Mouse (Mus musculus): ENCODE data around the gene Fars2. TPM values are rescaled to one million over a fixed set of nuclear protein-coding genes. Genes with fewer than 3 reads are reported as not detected.
A peak's percentile ranks its signal among the peaks of the same experiment; 100 is the strongest.

Gene Fars2
- total and polyA plus RNA-seq, 2 experiments from 2014 or later, result 54.8 to 78.9 TPM

DNA sequence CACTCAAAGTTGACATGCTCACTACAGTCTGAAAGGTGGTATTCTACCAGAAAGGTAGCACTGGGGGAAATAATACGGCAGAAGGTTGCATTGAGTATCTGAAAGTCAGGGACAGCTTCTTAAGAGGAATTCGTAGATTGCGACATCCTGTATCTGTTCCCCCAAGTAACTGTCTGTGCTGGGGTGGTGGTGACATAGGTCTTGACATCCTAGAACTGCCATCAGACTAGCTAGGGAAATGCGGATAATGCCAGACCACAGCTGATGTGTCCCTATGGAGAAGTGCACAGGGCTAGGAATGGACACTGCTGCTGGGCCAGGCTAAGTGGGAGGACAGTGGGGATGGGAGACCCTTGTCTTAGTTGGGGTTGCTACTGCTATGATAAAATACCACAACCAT, 8.7 kb upstream of the Fars2 start:
- H3K27ac ChIP-seq (ENCODE audit: low read depth), result no peak overlapping the region
- TF ChIP-seq EP300 (IDR thresholded peaks at IDR 0.05; ENCODE audit: low read depth) (no peak), CTCF (IDR thresholded peaks at IDR 0.05; ENCODE audit: low read depth) (no peak)
- H3K4me2 ChIP-seq (ENCODE audit: low read depth, low read length), result no peak overlapping the region
- 96% methylated on average over 4 of the region's 4 CpGs for WGBS
- no peak overlapping the region for H3K4me3 ChIP-seq (ENCODE audit: low read depth, low read length)
- no peaks in the 10 kb centered on the region for H3K36me3 ChIP-seq (replicated peaks; ENCODE audit: control insufficient read depth, insufficient read depth, low read length)
- H3K27me3 ChIP-seq (ENCODE audit: control insufficient read depth, insufficient read depth, low read length), result no peaks in the 10 kb centered on the region
- ATAC-seq (ENCODE audit: insufficient read depth, low read depth) (no peak), DNase-seq (ENCODE audit: low spot score) (no peak)
- no peaks in the 10 kb centered on the region for H3K4me1 ChIP-seq (ENCODE audit: control insufficient read depth, insufficient read depth)
- H3K9ac ChIP-seq (replicated peaks; ENCODE audit: low read depth, low read length), result no peak overlapping the region
- no peaks in the 10 kb centered on the region for H3K9me3 ChIP-seq (replicated peaks; ENCODE audit: control insufficient read depth, low read length)

DNA sequence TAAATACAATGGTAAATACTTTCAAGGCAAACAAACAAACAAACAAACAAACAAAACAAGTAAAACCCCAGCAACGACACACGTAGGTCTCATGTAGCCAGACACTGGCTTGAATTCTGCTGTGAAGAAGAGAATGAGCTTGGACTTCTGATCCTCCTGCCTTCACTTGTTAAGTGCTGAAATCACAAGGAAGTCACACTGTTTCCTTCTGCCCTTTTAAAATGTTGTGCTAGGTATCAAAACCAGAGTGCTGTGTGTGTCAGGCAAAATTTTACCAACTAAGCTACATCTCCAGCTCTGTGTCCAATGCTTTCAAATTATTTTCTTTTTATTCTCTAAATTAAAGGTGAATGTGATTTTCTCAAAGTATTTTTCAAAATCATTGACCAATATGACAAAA, 5.9 kb upstream of the Fars2 start:
- no peak overlapping the region for H3K4me2 ChIP-seq (ENCODE audit: low read depth, low read length)
- ATAC-seq (ENCODE audit: insufficient read depth, low read depth) (no peak), DNase-seq (ENCODE audit: low spot score) (no peak)
- no peak for TF ChIP-seq CTCF (IDR thresholded peaks at IDR 0.05; ENCODE audit: low read depth)
- no peak for TF ChIP-seq EP300 (IDR thresholded peaks at IDR 0.05; ENCODE audit: low read depth)
- 0 out of 2 replicates have a peak, but pooled peaks cover 6% of the 10 kb centered on the region for H3K4me1 ChIP-seq (ENCODE audit: control insufficient read depth, insufficient read depth)
- H3K4me3 ChIP-seq (ENCODE audit: low read depth, low read length), result no peak overlapping the region
- H3K36me3 ChIP-seq (replicated peaks; ENCODE audit: control insufficient read depth, insufficient read depth, low read length), result no peaks in the 10 kb centered on the region
- H3K9me3 ChIP-seq (replicated peaks; ENCODE audit: control insufficient read depth, low read length), result no peaks in the 10 kb centered on the region
- H3K27ac ChIP-seq (ENCODE audit: low read depth), result no peak overlapping the region
- 93% methylated on average over 2 of the region's 2 CpGs for WGBS
- no peak overlapping the region for H3K9ac ChIP-seq (replicated peaks; ENCODE audit: low read depth, low read length)
- H3K27me3 ChIP-seq (ENCODE audit: control insufficient read depth, insufficient read depth, low read length), result no peaks in the 10 kb centered on the region

DNA sequence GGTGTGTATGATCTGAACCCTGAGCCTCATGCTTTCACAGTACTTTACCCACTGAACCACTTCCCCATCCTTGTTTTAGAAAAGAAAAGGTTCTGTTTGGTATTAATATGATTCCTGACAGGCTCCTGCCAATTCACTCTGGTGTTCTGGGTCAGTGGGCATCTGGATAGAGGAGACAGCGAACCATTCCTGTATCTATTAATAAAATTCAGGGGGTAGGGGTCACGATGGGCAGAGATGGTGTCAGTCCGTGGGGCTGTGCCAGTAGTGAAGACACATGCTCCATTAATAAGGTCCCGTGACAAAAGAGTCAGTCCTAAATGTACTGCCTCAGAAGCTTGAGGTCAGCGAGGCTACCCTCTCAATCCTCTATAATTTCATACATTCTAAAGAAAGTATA, 4.0 kb upstream of the Fars2 start:
- Histone ChIP-seq H3K4me2 (ENCODE audit: low read depth, low read length) (no peak overlapping the region), H3K36me3 (replicated peaks; ENCODE audit: control insufficient read depth, insufficient read depth, low read length) (no peaks in the 10 kb centered on the region), H3K9ac (replicated peaks; ENCODE audit: low read depth, low read length) (no peak overlapping the region), H3K27ac (ENCODE audit: low read depth) (no peak overlapping the region), H3K9me3 (replicated peaks; ENCODE audit: control insufficient read depth, low read length) (no peaks in the 10 kb centered on the region), H3K27me3 (ENCODE audit: control insufficient read depth, insufficient read depth, low read length) (no peaks in the 10 kb centered on the region), H3K4me1 (ENCODE audit: control insufficient read depth, insufficient read depth) (0 out of 2 replicates have a peak, but pooled peaks cover 6% of the 10 kb centered on the region), H3K4me3 (ENCODE audit: low read depth, low read length) (no peak overlapping the region)
- TF ChIP-seq CTCF (IDR thresholded peaks at IDR 0.05; ENCODE audit: low read depth) (no peak), EP300 (IDR thresholded peaks at IDR 0.05; ENCODE audit: low read depth) (no peak)
- DNase-seq (ENCODE audit: low spot score) (no peak), ATAC-seq (ENCODE audit: insufficient read depth, low read depth) (no peak)
- WGBS, result 86% methylated on average over 5 of the region's 5 CpGs

DNA sequence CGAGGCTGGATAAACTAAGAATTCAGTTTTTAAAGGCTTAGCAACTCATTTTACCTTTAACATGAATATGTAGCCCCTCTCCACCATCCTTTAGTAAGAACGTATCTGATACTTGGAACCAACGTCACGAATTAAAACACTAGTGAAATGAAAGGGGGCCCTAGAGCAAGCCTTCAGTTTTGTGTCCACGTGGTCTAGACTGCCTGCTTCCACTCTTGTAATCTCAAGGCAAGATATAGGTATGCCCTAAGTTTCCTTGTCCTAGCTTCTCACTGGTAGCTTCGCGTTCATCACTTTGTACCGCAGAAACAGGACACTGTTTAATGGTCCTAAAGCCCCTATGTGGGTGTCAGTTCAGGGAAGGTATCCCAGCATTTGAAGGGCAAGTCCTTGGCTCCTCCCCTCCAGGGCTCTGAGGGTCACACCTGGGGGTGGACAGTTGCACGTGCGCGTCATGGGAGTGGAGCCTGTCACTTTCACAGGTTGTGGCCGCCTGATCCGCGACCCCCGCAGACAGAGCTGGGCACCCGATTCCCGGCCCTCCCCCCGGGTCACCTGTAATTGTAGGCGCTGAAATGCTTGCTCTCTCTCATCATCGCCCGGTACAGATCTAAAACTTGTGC, 581 bp upstream of the Fars2 start:
- Histone ChIP-seq H3K4me2 (ENCODE audit: low read depth, low read length) (peak overlapping the region; percentile 87), H3K9me3 (replicated peaks; ENCODE audit: control insufficient read depth, low read length) (no peaks in the 10 kb centered on the region), H3K27me3 (ENCODE audit: control insufficient read depth, insufficient read depth, low read length) (no peaks in the 10 kb centered on the region), H3K27ac (ENCODE audit: low read depth) (peak overlapping the region; percentile 99), H3K9ac (replicated peaks; ENCODE audit: low read depth, low read length) (peak overlapping the region; percentile 81), H3K4me1 (ENCODE audit: control insufficient read depth, insufficient read depth) (0 out of 2 replicates have a peak, but pooled peaks cover 12% of the 10 kb centered on the region), H3K36me3 (replicated peaks; ENCODE audit: control insufficient read depth, insufficient read depth, low read length) (no peaks in the 10 kb centered on the region), H3K4me3 (ENCODE audit: low read depth, low read length) (peak overlapping the region; percentile 90)
- ATAC-seq (ENCODE audit: insufficient read depth, low read depth), result no peak; the same call in 1 of the 2 replicates
- WGBS, result 5% methylated on average over 21 of the region's 21 CpGs
- DNase-seq (ENCODE audit: low spot score), result peak; percentile 33
- no peak for TF ChIP-seq EP300 (IDR thresholded peaks at IDR 0.05; ENCODE audit: low read depth)
- no peak for TF ChIP-seq CTCF (IDR thresholded peaks at IDR 0.05; ENCODE audit: low read depth)

- 0 out of 2 replicates have a peak, but pooled peaks cover 12% of the 10 kb centered on the region for H3K4me1 ChIP-seq (ENCODE audit: control insufficient read depth, insufficient read depth)
- H3K27ac ChIP-seq (ENCODE audit: low read depth), result no peak overlapping the region
- H3K9me3 ChIP-seq (replicated peaks; ENCODE audit: control insufficient read depth, low read length), result no peaks in the 10 kb centered on the region
- no peaks in the 10 kb centered on the region for H3K27me3 ChIP-seq (ENCODE audit: control insufficient read depth, insufficient read depth, low read length)
- no peak overlapping the region for H3K4me2 ChIP-seq (ENCODE audit: low read depth, low read length)
- DNase-seq (ENCODE audit: low spot score) (no peak), ATAC-seq (ENCODE audit: insufficient read depth, low read depth) (no peak)
- no peak for TF ChIP-seq EP300 (IDR thresholded peaks at IDR 0.05; ENCODE audit: low read depth)
- TF ChIP-seq CTCF (IDR thresholded peaks at IDR 0.05; ENCODE audit: low read depth), result no peak
- no peak overlapping the region for H3K4me3 ChIP-seq (ENCODE audit: low read depth, low read length)
- H3K36me3 ChIP-seq (replicated peaks; ENCODE audit: control insufficient read depth, insufficient read depth, low read length), result no peaks in the 10 kb centered on the region
- no peak overlapping the region for H3K9ac ChIP-seq (replicated peaks; ENCODE audit: low read depth, low read length)
- 86% methylated on average over 4 of the region's 4 CpGs for WGBS
Observed at GRCm38 (mm10) chr13:36119684-36120083, 2.5 kb downstream of the Fars2 start.

GRCm38 (mm10) chr13:36120606-36121005, 3.4 kb downstream of the Fars2 start:
- 0 out of 2 replicates have a peak, but pooled peaks cover 10% of the 10 kb centered on the region for H3K4me1 ChIP-seq (ENCODE audit: control insufficient read depth, insufficient read depth)
- H3K4me3 ChIP-seq (ENCODE audit: low read depth, low read length), result no peak overlapping the region
- H3K9me3 ChIP-seq (replicated peaks; ENCODE audit: control insufficient read depth, low read length), result no peaks in the 10 kb centered on the region
- no peak overlapping the region for H3K4me2 ChIP-seq (ENCODE audit: low read depth, low read length)
- no peak overlapping the region for H3K9ac ChIP-seq (replicated peaks; ENCODE audit: low read depth, low read length)
- TF ChIP-seq EP300 (IDR thresholded peaks at IDR 0.05; ENCODE audit: low read depth) (no peak), CTCF (IDR thresholded peaks at IDR 0.05; ENCODE audit: low read depth) (no peak)
- ATAC-seq (ENCODE audit: insufficient read depth, low read depth) (no peak), DNase-seq (ENCODE audit: low spot score) (no peak)
- no peaks in the 10 kb centered on the region for H3K36me3 ChIP-seq (replicated peaks; ENCODE audit: control insufficient read depth, insufficient read depth, low read length)
- no peaks in the 10 kb centered on the region for H3K27me3 ChIP-seq (ENCODE audit: control insufficient read depth, insufficient read depth, low read length)
- H3K27ac ChIP-seq (ENCODE audit: low read depth), result no peak overlapping the region

Data from heart, postnatal 0 days (tissue).